Mouse (Mus musculus) testis, adult 2 months (tissue): ENCODE measurements around the gene Tecta.

Experiments
- CTCF ChIP-seq: fragments of 200-500 bp; IDR thresholded peaks from 2 replicates; pipeline ENCODE4 v1.5.1; 2012; ENCODE audit warnings: low read depth, mild to moderate bottlenecking, inconsistent platforms, low read length, moderate library complexity; ENCODE audit not compliant: control insufficient read depth, insufficient read depth, insufficient replicate concordance
- POLR2A ChIP-seq: fragments of 200-500 bp; IDR thresholded peaks from 2 replicates; pipeline ENCODE4 v1.6.1; 2012; ENCODE audit warnings: low read depth, mild to moderate bottlenecking, inconsistent platforms, low read length, moderate library complexity; ENCODE audit not compliant: control insufficient read depth

DNA sequence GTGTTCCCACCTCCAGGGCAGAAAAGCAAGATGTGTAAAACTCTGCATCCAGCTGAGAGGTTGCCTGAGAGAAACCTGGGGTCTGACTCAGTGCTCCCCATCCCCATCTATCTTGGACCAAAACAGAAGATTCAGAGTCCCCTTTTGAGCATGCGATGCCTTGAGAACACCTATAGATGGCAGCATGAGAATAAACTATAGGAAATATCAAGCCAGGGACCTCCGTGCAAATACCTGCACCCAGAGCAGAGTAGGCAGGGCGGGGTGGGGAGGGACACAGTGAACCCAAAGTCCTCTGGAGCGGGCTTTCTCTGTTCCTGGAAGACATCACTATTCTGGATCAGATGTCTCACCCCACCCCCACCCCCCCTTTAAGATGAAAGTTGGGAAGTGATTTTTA is 11.2 kb downstream of the Tecta start:
- TF ChIP-seq CTCF, result no peak
- no peak for TF ChIP-seq POLR2A
